Mouse (Mus musculus) urinary bladder, adult 18-20 months (tissue): ENCODE measurements around the gene Mov10.
A peak's percentile ranks its signal among the peaks of the same experiment; 100 is the strongest.
"Not testable (repeated sequence)": the region's sequence is repeated elsewhere in the genome, so short reads cannot be mapped to it uniquely, and the experiment has no call there.

Source experiments
- DNase-seq, 2 experiments: peaks; one replicate each; pipeline ENCODE4 v3.0.0; 2022; ENCODE audit warnings: low spot score in 2 of 2, mixed read lengths in 2 of 2

The Mov10 gene

GRCm38 (mm10) chr3:104781471-104781903 lies 36.9 kb downstream of the Mov10 start, which contains the start of gene Fam19a3:
Gene Fam19a3, minus strand, starts transcription at chr3:104781840.
- DNase-seq, result no peak

- peak; percentile 55 to 80 for DNase-seq
These were observed 37.6 kb downstream of the Mov10 start, which contains the start of gene Ppm1j for GRCm38 (mm10) chr3:104780561-104781420. Gene Ppm1j, plus strand, starts transcription at chr3:104781056.

GRCm38 (mm10) chr3:104779949-104780348 lies 38.4 kb downstream of the Mov10 start:
- no peak for DNase-seq

GRCm38 (mm10) chr3:104777342-104777741 lies 41.0 kb downstream of the Mov10 start:
- no peak for DNase-seq

- no peak for DNase-seq
These were observed 45.1 kb downstream of the Mov10 start for GRCm38 (mm10) chr3:104773301-104773700.

- DNase-seq, result no peak
These were observed 46.9 kb downstream of the Mov10 start for GRCm38 (mm10) chr3:104771460-104771859.

GRCm38 (mm10) chr3:104770918-104771317 lies 47.4 kb downstream of the Mov10 start:
- no peak for DNase-seq

- DNase-seq, result no peak
These were observed 48.3 kb downstream of the Mov10 start for GRCm38 (mm10) chr3:104770035-104770434.

- no peak for DNase-seq
These were observed 49.2 kb downstream of the Mov10 start for GRCm38 (mm10) chr3:104769135-104769534.

- no peak for DNase-seq
These were observed 50.6 kb downstream of the Mov10 start for GRCm38 (mm10) chr3:104767716-104768115.

GRCm38 (mm10) chr3:104767141-104767540 lies 51.2 kb downstream of the Mov10 start:
- no peak for DNase-seq

- no peak for DNase-seq
These were observed 53.3 kb downstream of the Mov10 start for GRCm38 (mm10) chr3:104765021-104765420.

GRCm38 (mm10) chr3:104762103-104762863 lies 56.1 kb downstream of the Mov10 start:
- DNase-seq, result not testable (repeated sequence)

- DNase-seq, result no peak
These were observed 59.5 kb downstream of the Mov10 start for GRCm38 (mm10) chr3:104758869-104759268.

- DNase-seq, result peak; percentile 22 to 41
These were observed 60.0 kb downstream of the Mov10 start for GRCm38 (mm10) chr3:104758406-104758805.

- DNase-seq, result not testable (repeated sequence)
These were observed 65.5 kb downstream of the Mov10 start for GRCm38 (mm10) chr3:104752845-104753244.
